Mouse (Mus musculus) T-helper 17 cell (primary cell): ENCODE data around the gene AC134908.4.

Experiments used
- in situ Hi-C, 2 experiments: fragments of 300-600 bp; cut with MboI, MseI; formaldehyde crosslinking; loops; 1 replicate in 1 of 2; 2 replicates in 1 of 2; pipeline ENCODE4 v1.15.1; 2025; ENCODE audit warnings: high pct_unique_total_duplicates in 2 of 2

Gene AC134908.4

GRCm38 (mm10) chr17:25831451-25832281, 36.2 kb upstream of the AC134908.4 start:
- in situ Hi-C loops, result no loop called here

- in situ Hi-C loops, result no loop called here
Measured at GRCm38 (mm10) chr17:25830806-25831431, 35.5 kb upstream of the AC134908.4 start.

GRCm38 (mm10) chr17:25830200-25830753, 34.8 kb upstream of the AC134908.4 start:
- in situ Hi-C loops, result no loop called here

- in situ Hi-C loops, result loop anchor here in 1 of 2 experiments (10.0 kb wide), 1 partner anchor 1715 kb away; no protein-coding TSS in a partner anchor
Measured at GRCm38 (mm10) chr17:25829558-25830017, 34.1 kb upstream of the AC134908.4 start.

- in situ Hi-C loops, result loop anchor here in 1 of 2 experiments (10.0 kb wide), 1 partner anchor 1716 kb away; no protein-coding TSS in a partner anchor
Measured at GRCm38 (mm10) chr17:25828712-25829557, 33.5 kb upstream of the AC134908.4 start, which contains the start of gene Jmjd8. Gene Jmjd8, plus strand, starts transcription at chr17:25828867.

GRCm38 (mm10) chr17:25828223-25828594, 32.8 kb upstream of the AC134908.4 start:
- in situ Hi-C loops, result loop anchor here in 1 of 2 experiments (10.0 kb wide), 1 partner anchor 1717 kb away; no protein-coding TSS in a partner anchor

GRCm38 (mm10) chr17:25827546-25828222, 32.2 kb upstream of the AC134908.4 start:
- in situ Hi-C loops, result loop anchor here in 1 of 2 experiments (10.0 kb wide), 1 partner anchor 1717 kb away; no protein-coding TSS in a partner anchor

GRCm38 (mm10) chr17:25827011-25827410, 31.6 kb upstream of the AC134908.4 start:
- in situ Hi-C loops, result loop anchor here in 1 of 2 experiments (10.0 kb wide), 1 partner anchor 1718 kb away; no protein-coding TSS in a partner anchor

GRCm38 (mm10) chr17:25825984-25826570, 30.6 kb upstream of the AC134908.4 start:
- in situ Hi-C loops, result loop anchor here in 1 of 2 experiments (10.0 kb wide), 1 partner anchor 1719 kb away; no protein-coding TSS in a partner anchor

- in situ Hi-C loops, result loop anchor here in 1 of 2 experiments (10.0 kb wide), 1 partner anchor 1719 kb away; no protein-coding TSS in a partner anchor
Measured at GRCm38 (mm10) chr17:25825311-25825710, 29.9 kb upstream of the AC134908.4 start.

- in situ Hi-C loops, result loop anchor here in 1 of 2 experiments (10.0 kb wide), 1 partner anchor 1720 kb away; no protein-coding TSS in a partner anchor
Measured at GRCm38 (mm10) chr17:25824362-25825142, 29.1 kb upstream of the AC134908.4 start.

GRCm38 (mm10) chr17:25823452-25823851, 28.0 kb upstream of the AC134908.4 start, which contains the start of gene Wdr24:
Gene Wdr24, plus strand, starts transcription at chr17:25823627.
- in situ Hi-C loops, result loop anchor here in 1 of 2 experiments (10.0 kb wide), 1 partner anchor 1721 kb away; no protein-coding TSS in a partner anchor

- in situ Hi-C loops, result no loop called here
Measured at GRCm38 (mm10) chr17:25818851-25819780, 23.7 kb upstream of the AC134908.4 start.

- in situ Hi-C loops, result no loop called here
Measured at GRCm38 (mm10) chr17:25817662-25818061, 22.2 kb upstream of the AC134908.4 start.

GRCm38 (mm10) chr17:25813471-25813870, 18.0 kb upstream of the AC134908.4 start:
- in situ Hi-C loops, result no loop called here

- in situ Hi-C loops, result no loop called here
Measured at GRCm38 (mm10) chr17:25810890-25811289, 15.4 kb upstream of the AC134908.4 start.

GRCm38 (mm10) chr17:25809606-25810340, 14.3 kb upstream of the AC134908.4 start:
- in situ Hi-C loops, result no loop called here
